24 mouse cellular contexts compared by ENCODE assay signal in genomic region chr5:91072340-91072739, GRCm38 (mm10). TPM values are rescaled to one million over a fixed set of nuclear protein-coding genes. Genes with fewer than 3 reads are reported as not detected.
DNase-seq lines count a peak whose midpoint lies in the region; ATAC-seq and TF ChIP-seq lines count a peak whose summit lies in the region.
"Had no signal": no experiment of that assay in that cellular context is flagged by ENCODE, and none has a peak within 500 bp of the region (broad histone marks: within the 10 kb centered on the region; RNA-seq: fewer than 3 reads in every experiment).

No protein-coding gene starts in this region.

- peaks cover 52% of the 10 kb centered on the region for H3K79me2 ChIP-seq in myocyte (ENCODE audit: control insufficient read depth, insufficient read depth)

- no peaks in the 10 kb centered on the region for H3K9me3 ChIP-seq in forebrain, postnatal 0 days (ENCODE audit: low read length)
- no peaks in the 10 kb centered on the region for H3K9me3 ChIP-seq in forebrain, embryonic 13.5 days (replicated peaks)
- H3K9me3 ChIP-seq: embryonic facial prominence, embryonic 15.5 days; heart, embryonic 10.5 days; hindbrain, embryonic 12.5 days had no signal

- H3K9ac ChIP-seq in forebrain, postnatal 0 days, result no peak overlapping the region
- no peak overlapping the region for H3K9ac ChIP-seq in forebrain, embryonic 13.5 days
- H3K9ac ChIP-seq: embryonic facial prominence, embryonic 15.5 days; hindbrain, embryonic 12.5 days had no signal

- no peak for TF ChIP-seq CTCF in forebrain, postnatal 0 days (IDR thresholded peaks at IDR 0.05; ENCODE audit: low read depth)

- peak; percentile 5 for DNase-seq in cerebellum, postnatal 10 days
- no peak for DNase-seq in cerebellum, adult 11 months
- peak; percentile 21 for DNase-seq in forebrain, postnatal 0 days
- peak; percentile 73 for DNase-seq in NIH3T3 (ENCODE audit: low read depth)
- no peak for DNase-seq in adrenal gland, postnatal 14 days
- DNase-seq: adrenal gland, adult 8-10 months; cerebellum, adult 18-20 months; cerebellum, adult 9-11 months; embryo, embryonic 11 days; heart, adult 18-20 months; heart, postnatal 10 days; heart, postnatal 4 days had no signal

- TF ChIP-seq POLR2A in myocyte (IDR thresholded peaks at IDR 0.05; ENCODE audit: insufficient read length, low read depth), result no peak

- H3K4me3 ChIP-seq in forebrain, postnatal 0 days (ENCODE audit: low read depth, low read length), result no peak overlapping the region
- no peak overlapping the region for H3K4me3 ChIP-seq in forebrain, embryonic 13.5 days
- peak overlapping the region; percentile 90 for H3K4me3 ChIP-seq in myocyte
- H3K4me3 ChIP-seq: embryonic facial prominence, embryonic 15.5 days; heart, embryonic 10.5 days; hindbrain, embryonic 12.5 days had no signal

- peaks cover 7% of the 10 kb centered on the region; the same call in 1 of the 2 replicates for H3K27me3 ChIP-seq in forebrain, postnatal 0 days (ENCODE audit: insufficient read depth, low read length)
- peaks cover 17% of the 10 kb centered on the region for H3K27me3 ChIP-seq in forebrain, embryonic 13.5 days
- no peaks in the 10 kb centered on the region for H3K27me3 ChIP-seq in myocyte (ENCODE audit: control insufficient read depth, insufficient read depth, insufficient read length)
- H3K27me3 ChIP-seq: CH12.LX had no signal

- H3K4me1 ChIP-seq in forebrain, postnatal 0 days (ENCODE audit: insufficient read depth), result no peaks in the 10 kb centered on the region
- H3K4me1 ChIP-seq in forebrain, embryonic 13.5 days, result peaks cover 8% of the 10 kb centered on the region; the same call in 1 of the 2 replicates

- H3K4me2 ChIP-seq in forebrain, postnatal 0 days (ENCODE audit: low read depth), result no peak overlapping the region
- no peak overlapping the region for H3K4me2 ChIP-seq in forebrain, embryonic 13.5 days
- H3K4me2 ChIP-seq in myocyte (ENCODE audit: low read depth), result peak overlapping the region; percentile 90
- H3K4me2 ChIP-seq: embryonic facial prominence, embryonic 15.5 days; hindbrain, embryonic 12.5 days had no signal

- no peak overlapping the region for H3K27ac ChIP-seq in forebrain, postnatal 0 days (ENCODE audit: low read depth, low read length)
- H3K27ac ChIP-seq in forebrain, embryonic 13.5 days, result no peak overlapping the region
- H3K27ac ChIP-seq: embryonic facial prominence, embryonic 15.5 days; heart, embryonic 10.5 days; hindbrain, embryonic 12.5 days had no signal

- 71% methylated on average over 4 of the region's 4 CpGs for WGBS in forebrain, postnatal 0 days
- 80% methylated on average over 4 of the region's 4 CpGs for WGBS in forebrain, embryonic 13.5 days

- no peaks in the 10 kb centered on the region for H3K36me3 ChIP-seq in forebrain, postnatal 0 days (ENCODE audit: insufficient read depth)
- H3K36me3 ChIP-seq in forebrain, embryonic 13.5 days (ENCODE audit: poor library complexity, severe bottlenecking), result no peaks in the 10 kb centered on the region
- peaks cover 3% of the 10 kb centered on the region for H3K36me3 ChIP-seq in myocyte (ENCODE audit: control insufficient read depth, insufficient read depth)
- H3K36me3 ChIP-seq: embryonic facial prominence, embryonic 15.5 days; heart, embryonic 10.5 days; hindbrain, embryonic 12.5 days had no signal

- no peak overlapping the region for H3ac ChIP-seq in myocyte (ENCODE audit: control insufficient read depth, insufficient read length)

- ATAC-seq in forebrain, postnatal 0 days, result peak; percentile 72; the same call in 1 of the 2 replicates
- no peak for ATAC-seq in forebrain, embryonic 13.5 days
- ATAC-seq: hindbrain, embryonic 16.5 days; inflammation-experienced regulatory T-cells, adult 6 months; intestine, postnatal 0 days had no signal

TF ChIP-seq in myocyte, 11 proteins besides CTCF, POLR2A, EP300 and RAD21:
- TF ChIP-seq TCF3 (IDR thresholded peaks at IDR 0.05; ENCODE audit: insufficient read length, low read depth), result no peak
- TF ChIP-seq MYOG (IDR thresholded peaks at IDR 0.05; ENCODE audit: control insufficient read depth in 1 of 3, insufficient read depth in 1 of 3, insufficient read length in 2 of 3, low read depth in 2 of 3), result no peak
- no peak for TF ChIP-seq SRF (IDR thresholded peaks at IDR 0.05; ENCODE audit: control insufficient read depth, insufficient read length, low read depth)
- TF ChIP-seq CEBPB (IDR thresholded peaks at IDR 0.05; ENCODE audit: insufficient read depth, poor library complexity, severe bottlenecking), result no peak
- TF ChIP-seq E2F4 (IDR thresholded peaks at IDR 0.05; ENCODE audit: insufficient read depth), result no peak
- no peak for TF ChIP-seq TCF12 (IDR thresholded peaks at IDR 0.05; ENCODE audit: insufficient read depth, poor library complexity, severe bottlenecking)
- no peak for TF ChIP-seq USF1 (IDR thresholded peaks at IDR 0.05; ENCODE audit: low read depth)
- no peak for TF ChIP-seq POLR2AphosphoS2 (IDR thresholded peaks at IDR 0.05; ENCODE audit: insufficient read length, low read depth)

RNA-seq across cellular contexts. Expression of gene Ereg, which starts 2.1 kb away (rescaled TPM):
- 0.10 TPM in 1 of 2 replicates, not detected in the other for total RNA-seq in forebrain, postnatal 0 days (2014; rRNA removed)
- not detected in 2 replicates for polyA plus RNA-seq in forebrain, postnatal 0 days (2015; fragmentation: Nextera tagmentation; extraction: Ambion mirVana)
- polyA plus RNA-seq in forebrain, embryonic 13.5 days (2015; fragmentation: Nextera tagmentation; extraction: Ambion mirVana), result not detected in 2 replicates
- 1.6 TPM for polyA plus RNA-seq in myocyte (2012; fragmentation: generic; extraction: Trizol)
- total RNA-seq in adrenal gland, postnatal 14 days (2021), result 0.07 TPM in 1 of 2 replicates, not detected in the other
- total RNA-seq: CH12.LX; gastrocnemius, adult 8-10 months; heart, adult 18-20 months had no signal
- polyA plus RNA-seq: heart, embryonic 14.5 days; hindbrain, embryonic 12.5 days; hindbrain, embryonic 16.5 days; inflammation-experienced regulatory T-cells, adult 6 months had no signal

RNA-seq across cellular contexts. Expression of gene Epgn, which starts 45.1 kb away (rescaled TPM):
- 0.46 and 0.52 TPM in 2 replicates for total RNA-seq in forebrain, postnatal 0 days (2014; rRNA removed)
- 0.08 TPM in 2 replicates for polyA plus RNA-seq in forebrain, postnatal 0 days (2015; fragmentation: Nextera tagmentation; extraction: Ambion mirVana)
- 0.09 and 0.23 TPM in 2 replicates for polyA plus RNA-seq in forebrain, embryonic 13.5 days (2015; fragmentation: Nextera tagmentation; extraction: Ambion mirVana)
- 0.08 TPM for polyA plus RNA-seq in myocyte (2012; fragmentation: generic; extraction: Trizol)
- not detected in 2 replicates for total RNA-seq in adrenal gland, postnatal 14 days (2021)
- total RNA-seq: adrenal gland, postnatal 4 days; CH12.LX had no signal
- polyA plus RNA-seq: heart, embryonic 14.5 days; hindbrain, embryonic 16.5 days; inflammation-experienced regulatory T-cells, adult 6 months; intestine, postnatal 0 days had no signal

Comparison
In these comparisons a context has a peak if more than half of its experiments do, and no peak if none do; other contexts are left out.
1. DNase-seq: peak in cerebellum, postnatal 10 days (2 of 2), forebrain, postnatal 0 days (single experiment) and NIH3T3 (single experiment); none in cerebellum, adult 11 months (single experiment) and adrenal gland, postnatal 14 days (single experiment).